Mouse (Mus musculus) stomach, embryonic 16.5 days (tissue): ENCODE measurements around the gene Nell2. TPM values are rescaled to one million over a fixed set of nuclear protein-coding genes. Genes with fewer than 3 reads are reported as not detected.

ENCODE experiments used
- ATAC-seq: fragments of 200-750 bp; cut with Nextera tagmentation; 2 replicates; pipeline ENCODE4 v1.8.0; 2017; ENCODE audit warnings: moderate number of reproducible peaks, moderate TSS enrichment; ENCODE audit not compliant: insufficient read depth, low FRiP score
- H3K27ac ChIP-seq: fragments of 300-500 bp; sonication (generic); 2 replicates; pipeline ENCODE4 v1.5.1; 2014; ENCODE audit warnings: low read length
- H3K27me3 ChIP-seq: fragments of 300-500 bp; sonication (generic); 2 replicates; pipeline ENCODE4 v1.6.1; 2014; ENCODE audit warnings: low read length, control low read depth, mixed read lengths; ENCODE audit not compliant: control insufficient read depth, insufficient read depth
- H3K36me3 ChIP-seq: fragments of 300-500 bp; sonication (generic); 2 replicates; pipeline ENCODE4 v1.6.1; 2014; ENCODE audit warnings: low read length; ENCODE audit not compliant: control insufficient read depth, insufficient read depth
- H3K4me1 ChIP-seq: fragments of 300-500 bp; sonication (generic); 2 replicates; pipeline ENCODE4 v1.6.1; 2014; ENCODE audit warnings: low read length, control low read depth, mixed read lengths; ENCODE audit not compliant: control insufficient read depth, insufficient read depth
- H3K4me2 ChIP-seq: fragments of 300-500 bp; sonication (generic); 2 replicates; pipeline ENCODE4 v1.6.1; 2014; ENCODE audit warnings: low read depth, low read length, mixed read lengths
- H3K4me3 ChIP-seq: fragments of 300-500 bp; sonication (generic); replicated peaks from 2 replicates; pipeline ENCODE4 v1.5.1; 2014; ENCODE audit warnings: mild to moderate bottlenecking, low read length
- H3K9ac ChIP-seq: fragments of 300-500 bp; sonication (generic); 2 replicates; pipeline ENCODE4 v1.6.1; 2014; ENCODE audit warnings: low read length
- H3K9me3 ChIP-seq: fragments of 300-500 bp; sonication (generic); replicated peaks from 2 replicates; pipeline ENCODE4 v1.6.1; 2016; ENCODE audit warnings: low read length, control low read depth; ENCODE audit not compliant: control insufficient read depth
- WGBS: fragments of 180-500 bp; shearing (Covaris S2); extraction: QIAGEN DNeasy Blood & Tissue Kit; methylation state at CpG from one replicate; pipeline ENCODE4 v1.1.7; 2014; 5-methylcytosine and 5-hydroxymethylcytosine counted together
- polyA plus RNA-seq: library from polyadenylated mRNA; unstranded; fragments of >200 nt; fragmentation: Nextera tagmentation; extraction: Ambion mirVana; gene quantifications from 2 replicates; pipeline ENCODE4 v1.2.1, GENCODE M21; 2015

Gene Nell2
- 12.0 and 12.5 TPM in 2 replicates for polyA plus RNA-seq

GRCm38 (mm10) chr15:95527948-95528861 is at the start of gene Nell2:
TSS of gene Nell2 (minus strand) at chr15:95528559.
- H3K4me3 ChIP-seq, result peak within 1 kb of the TSS; percentile 51
- H3K9ac ChIP-seq, result peak within 1 kb of the TSS; percentile 54
- peaks cover 34% of the 10 kb centered on the region for H3K27me3 ChIP-seq
- no peaks in the 10 kb centered on the region for H3K9me3 ChIP-seq
- under 1% methylated on average over 83 of the region's 95 CpGs for WGBS
- H3K27ac ChIP-seq, result no peak within 1 kb of the TSS
- peak within 1 kb of the TSS; percentile 91 for H3K4me2 ChIP-seq
- H3K36me3 ChIP-seq, result no peaks in the 10 kb centered on the region
- peak; percentile 79; the same call in 1 of the 2 replicates for ATAC-seq
- 0 out of 2 replicates have a peak, but pooled peaks cover 4% of the 10 kb centered on the region for H3K4me1 ChIP-seq

GRCm38 (mm10) chr15:95574661-95575060 is 46.3 kb upstream of the Nell2 start:
- no peaks in the 10 kb centered on the region for H3K36me3 ChIP-seq
- no peaks in the 10 kb centered on the region for H3K27me3 ChIP-seq
- H3K9ac ChIP-seq, result no peak overlapping the region
- no peaks in the 10 kb centered on the region for H3K4me1 ChIP-seq
- no peak overlapping the region for H3K27ac ChIP-seq
- no peak for ATAC-seq
- no peak overlapping the region for H3K4me3 ChIP-seq
- H3K4me2 ChIP-seq, result no peak overlapping the region
- 15% methylated on average over 5 of the region's 5 CpGs for WGBS
- H3K9me3 ChIP-seq, result no peaks in the 10 kb centered on the region

GRCm38 (mm10) chr15:95569606-95570005 is 41.2 kb upstream of the Nell2 start:
- no peaks in the 10 kb centered on the region for H3K4me1 ChIP-seq
- no peaks in the 10 kb centered on the region for H3K36me3 ChIP-seq
- no peak overlapping the region for H3K4me2 ChIP-seq
- no peaks in the 10 kb centered on the region for H3K9me3 ChIP-seq
- WGBS, result 82% methylated on average over 6 of the region's 6 CpGs
- ATAC-seq, result no peak
- H3K4me3 ChIP-seq, result no peak overlapping the region
- H3K27ac ChIP-seq, result no peak overlapping the region
- H3K9ac ChIP-seq, result no peak overlapping the region
- H3K27me3 ChIP-seq, result no peaks in the 10 kb centered on the region

GRCm38 (mm10) chr15:95565160-95565559 is 36.8 kb upstream of the Nell2 start:
- H3K36me3 ChIP-seq, result no peaks in the 10 kb centered on the region
- H3K9ac ChIP-seq, result no peak overlapping the region
- H3K4me3 ChIP-seq, result no peak overlapping the region
- H3K4me2 ChIP-seq, result no peak overlapping the region
- 96% methylated on average over 2 of the region's 2 CpGs for WGBS
- no peak for ATAC-seq
- no peaks in the 10 kb centered on the region for H3K4me1 ChIP-seq
- H3K27me3 ChIP-seq, result no peaks in the 10 kb centered on the region
- H3K27ac ChIP-seq, result no peak overlapping the region
- no peaks in the 10 kb centered on the region for H3K9me3 ChIP-seq

- H3K36me3 ChIP-seq, result no peaks in the 10 kb centered on the region
- no peak overlapping the region for H3K9ac ChIP-seq
- H3K9me3 ChIP-seq, result no peaks in the 10 kb centered on the region
- H3K4me1 ChIP-seq, result no peaks in the 10 kb centered on the region
- WGBS, result 89% methylated on average over 5 of the region's 5 CpGs
- no peak overlapping the region for H3K4me3 ChIP-seq
- no peak for ATAC-seq
- no peaks in the 10 kb centered on the region for H3K27me3 ChIP-seq
- no peak overlapping the region for H3K27ac ChIP-seq
- H3K4me2 ChIP-seq, result no peak overlapping the region
Measured at GRCm38 (mm10) chr15:95561303-95561702, 32.9 kb upstream of the Nell2 start.

- no peak overlapping the region for H3K4me2 ChIP-seq
- no peak overlapping the region for H3K9ac ChIP-seq
- H3K36me3 ChIP-seq, result no peaks in the 10 kb centered on the region
- no peak overlapping the region for H3K4me3 ChIP-seq
- 73% methylated on average over 5 of the region's 5 CpGs for WGBS
- no peak for ATAC-seq
- no peaks in the 10 kb centered on the region for H3K27me3 ChIP-seq
- H3K9me3 ChIP-seq, result no peaks in the 10 kb centered on the region
- H3K27ac ChIP-seq, result no peak overlapping the region
- H3K4me1 ChIP-seq, result no peaks in the 10 kb centered on the region
Measured at GRCm38 (mm10) chr15:95550011-95550410, 21.7 kb upstream of the Nell2 start.

GRCm38 (mm10) chr15:95542632-95543031 is 14.3 kb upstream of the Nell2 start:
- Histone ChIP-seq H3K9ac (no peak overlapping the region), H3K4me3 (no peak overlapping the region), H3K4me2 (no peak overlapping the region), H3K27me3 (no peaks in the 10 kb centered on the region), H3K36me3 (no peaks in the 10 kb centered on the region), H3K27ac (no peak overlapping the region), H3K4me1 (no peaks in the 10 kb centered on the region), H3K9me3 (no peaks in the 10 kb centered on the region; the same call in 1 of the 2 replicates)
- no peak for ATAC-seq
- 68% methylated on average over 6 of the region's 6 CpGs for WGBS

- H3K27me3 ChIP-seq, result no peaks in the 10 kb centered on the region
- H3K4me1 ChIP-seq, result no peaks in the 10 kb centered on the region
- H3K9ac ChIP-seq, result no peak overlapping the region
- WGBS, result 39% methylated on average over 4 of the region's 4 CpGs
- no peak overlapping the region for H3K27ac ChIP-seq
- ATAC-seq, result peak; percentile 58
- H3K4me3 ChIP-seq, result no peak overlapping the region
- no peaks in the 10 kb centered on the region for H3K36me3 ChIP-seq
- H3K4me2 ChIP-seq, result no peak overlapping the region
- H3K9me3 ChIP-seq, result no peaks in the 10 kb centered on the region; the same call in 1 of the 2 replicates
Measured at GRCm38 (mm10) chr15:95536724-95537123, 8.4 kb upstream of the Nell2 start.

- Histone ChIP-seq H3K27me3 (no peaks in the 10 kb centered on the region), H3K4me3 (no peak overlapping the region), H3K4me1 (no peaks in the 10 kb centered on the region), H3K9ac (no peak overlapping the region), H3K36me3 (no peaks in the 10 kb centered on the region), H3K27ac (no peak overlapping the region), H3K9me3 (no peaks in the 10 kb centered on the region; the same call in 1 of the 2 replicates), H3K4me2 (no peak overlapping the region)
- peak; percentile 33; the same call in 1 of the 2 replicates for ATAC-seq
- 70% methylated on average over 4 of the region's 4 CpGs for WGBS
Measured at GRCm38 (mm10) chr15:95536230-95536629, 7.9 kb upstream of the Nell2 start.
